Mouse (Mus musculus) MEL (cell line): ENCODE data around the gene Galnt10. TPM values are rescaled to one million over a fixed set of nuclear protein-coding genes. Genes with fewer than 3 reads are reported as not detected.

ENCODE experiments used
- DNase-seq: peaks from one replicate; pipeline ENCODE4 v3.0.0; 2011; ENCODE audit warnings: low read depth, low spot score
- H3K27ac ChIP-seq: 2 replicates; pipeline ENCODE4 v1.5.1; 2012; ENCODE audit warnings: low read depth, mild to moderate bottlenecking, control low read depth, low read length, moderate library complexity; ENCODE audit not compliant: control insufficient read depth
- H3K27me3 ChIP-seq, 2 experiments: fragments of 150-350 bp in 1 of 2; sonication (generic) in 1 of 2; 2 replicates each; pipeline ENCODE4 v1.6.1; 2012; ENCODE audit warnings: low read length in 2 of 2, mild to moderate bottlenecking in 2 of 2, improper control_type of control experiment in 1 of 2, moderate library complexity in 1 of 2; ENCODE audit not compliant: insufficient read depth in 2 of 2, control insufficient read depth in 1 of 2
- H3K36me3 ChIP-seq, 2 experiments: 2 replicates each; pipeline ENCODE4 v1.6.1; 2012 to 2014; ENCODE audit warnings: low read length in 2 of 2, improper control_type of control experiment in 1 of 2, inconsistent platforms in 1 of 2, mild to moderate bottlenecking in 1 of 2; ENCODE audit not compliant: insufficient read depth in 2 of 2, control insufficient read depth in 1 of 2
- H3K4me1 ChIP-seq, 2 experiments: fragments of 150-350 bp in 1 of 2; sonication (generic) in 1 of 2; 2 replicates each; pipeline ENCODE4 v1.6.1; 2012; ENCODE audit warnings: low read length in 2 of 2, improper control_type of control experiment in 1 of 2, mild to moderate bottlenecking in 1 of 2; ENCODE audit not compliant: insufficient read depth in 2 of 2, control insufficient read depth in 1 of 2
- H3K4me3 ChIP-seq, 2 experiments: fragments of 150-350 bp in 1 of 2; sonication (generic) in 1 of 2; 2 replicates each; pipeline ENCODE4 v1.5.1; 2012; ENCODE audit warnings: low read depth in 2 of 2, low read length in 2 of 2, mild to moderate bottlenecking in 2 of 2, moderate library complexity in 2 of 2, control low read depth in 1 of 2, improper control_type of control experiment in 1 of 2; ENCODE audit not compliant: control insufficient read depth in 1 of 2, insufficient read depth in 1 of 2
- H3K79me2 ChIP-seq: 2 replicates; pipeline ENCODE4 v1.6.1; 2012; ENCODE audit warnings: mild to moderate bottlenecking, low read length, moderate library complexity; ENCODE audit not compliant: control insufficient read depth, poor library complexity, insufficient read depth
- H3K9ac ChIP-seq: 2 replicates; pipeline ENCODE4 v1.6.1; 2012; ENCODE audit warnings: low read depth, mild to moderate bottlenecking, control low read depth, low read length, moderate library complexity; ENCODE audit not compliant: control insufficient read depth, poor library complexity, severe bottlenecking
- H3K9me3 ChIP-seq: fragments of 150-350 bp; sonication (generic); replicated peaks from 2 replicates; pipeline ENCODE4 v1.6.1; 2012; ENCODE audit warnings: mild to moderate bottlenecking, low read length, improper control_type of control experiment, moderate library complexity; ENCODE audit not compliant: insufficient read depth
- CHD1 ChIP-seq: IDR thresholded peaks from 2 replicates; pipeline ENCODE4 v1.6.1; 2012; ENCODE audit warnings: low read depth, mild to moderate bottlenecking, inconsistent platforms, low read length, improper control_type of control experiment
- CHD2 ChIP-seq: IDR thresholded peaks from 2 replicates; pipeline ENCODE4 v1.6.1; 2011; ENCODE audit warnings: low read length, improper control_type of control experiment
- E2F4 ChIP-seq: IDR thresholded peaks from 2 replicates; pipeline ENCODE4 v1.6.1; 2011; ENCODE audit warnings: low read depth, low read length, improper control_type of control experiment, borderline replicate concordance
- EP300 ChIP-seq, 2 experiments: IDR thresholded peaks; 2 replicates each; pipeline ENCODE4 v1.6.1; 2011; ENCODE audit warnings: improper control_type of control experiment in 2 of 2, low read length in 2 of 2, low read depth in 1 of 2, mild to moderate bottlenecking in 1 of 2
- GABPA ChIP-seq: IDR thresholded peaks from 2 replicates; pipeline ENCODE4 v1.6.1; 2012; ENCODE audit warnings: low read depth, mild to moderate bottlenecking, inconsistent platforms, low read length, improper control_type of control experiment, moderate library complexity
- HCFC1 ChIP-seq: IDR thresholded peaks from 2 replicates; pipeline ENCODE4 v1.6.1; 2012; ENCODE audit warnings: low read depth, mild to moderate bottlenecking, inconsistent platforms, low read length, improper control_type of control experiment, moderate library complexity
- MEF2A ChIP-seq: IDR thresholded peaks from 2 replicates; pipeline ENCODE4 v1.6.1; 2014; ENCODE audit warnings: low read depth, mild to moderate bottlenecking, inconsistent platforms, low read length, improper control_type of control experiment; ENCODE audit not compliant: poor library complexity, insufficient replicate concordance, severe bottlenecking; ENCODE audit errors: extremely low read depth
- MYB ChIP-seq: IDR thresholded peaks from 2 replicates; pipeline ENCODE4 v1.6.1; 2011; ENCODE audit warnings: mild to moderate bottlenecking, low read depth, low read length, improper control_type of control experiment
- MYC ChIP-seq: IDR thresholded peaks from 2 replicates; pipeline ENCODE4 v1.6.1; 2011; ENCODE audit warnings: low read depth, mild to moderate bottlenecking, low read length, improper control_type of control experiment, moderate library complexity
- POLR2AphosphoS5 ChIP-seq: IDR thresholded peaks from 2 replicates; pipeline ENCODE4 v1.6.1; 2012; ENCODE audit warnings: low read depth, borderline replicate concordance, mild to moderate bottlenecking, inconsistent platforms, low read length, moderate library complexity, mixed read lengths
- RAD21 ChIP-seq: IDR thresholded peaks from 2 replicates; pipeline ENCODE4 v1.6.1; 2011; ENCODE audit warnings: mild to moderate bottlenecking, low read depth, low read length, improper control_type of control experiment
- SMC3 ChIP-seq: IDR thresholded peaks from 2 replicates; pipeline ENCODE4 v1.6.1; 2011; ENCODE audit warnings: low read depth, low read length, improper control_type of control experiment
- TAL1 ChIP-seq: IDR thresholded peaks from 2 replicates; pipeline ENCODE4 v1.6.1; 2012; ENCODE audit warnings: mild to moderate bottlenecking, inconsistent platforms, low read length, moderate library complexity, mixed read lengths
- TCF12 ChIP-seq: IDR thresholded peaks from 2 replicates; pipeline ENCODE4 v1.6.1; 2014; ENCODE audit warnings: low read depth, mild to moderate bottlenecking, inconsistent platforms, low read length, improper control_type of control experiment, moderate library complexity
- UBTF ChIP-seq: IDR thresholded peaks from 2 replicates; pipeline ENCODE4 v1.6.1; 2012; ENCODE audit warnings: low read depth, mild to moderate bottlenecking, inconsistent platforms, low read length, improper control_type of control experiment, moderate library complexity, borderline replicate concordance; ENCODE audit not compliant: insufficient read depth
- USF2 ChIP-seq, 2 experiments: IDR thresholded peaks; 2 replicates each; pipeline ENCODE4 v1.6.1; 2011 to 2012; ENCODE audit warnings: improper control_type of control experiment in 2 of 2, low read length in 2 of 2, borderline replicate concordance in 1 of 2, inconsistent platforms in 1 of 2, low read depth in 1 of 2, mild to moderate bottlenecking in 1 of 2; ENCODE audit not compliant: insufficient read depth in 1 of 2
- ZKSCAN1 ChIP-seq: IDR thresholded peaks from 2 replicates; pipeline ENCODE4 v1.6.1; 2012; ENCODE audit warnings: low read depth, mild to moderate bottlenecking, inconsistent platforms, low read length, improper control_type of control experiment, moderate library complexity
- ZMIZ1 ChIP-seq: IDR thresholded peaks from 2 replicates; pipeline ENCODE4 v1.6.1; 2012; ENCODE audit warnings: low read depth, mild to moderate bottlenecking, inconsistent platforms, low read length, improper control_type of control experiment, moderate library complexity
- polyA plus RNA-seq, 2 experiments: library from polyadenylated mRNA; stranded (reverse) in 1 of 2; unstranded in 1 of 2; fragments of >175 nt in 1 of 2; fragments of >200 nt in 1 of 2; gene quantifications; 2 replicates each; pipeline versions ENCODE4 v1.2.1 to v1.2.4; 2012; ENCODE audit warnings: low replicate concordance in 2 of 2, low read depth in 1 of 2; ENCODE audit not compliant: insufficient read length in 2 of 2, insufficient read depth in 1 of 2, missing spikeins in 1 of 2
- total RNA-seq: library from RNA; depleted of rRNA; stranded (reverse); fragments of 300-350 nt; gene quantifications from 2 replicates; pipeline ENCODE4 v1.2.3, GENCODE M21; 2012

Galnt10 gene
- total and polyA plus RNA-seq, 3 experiments: 26.7 to 27.4 TPM; not detected in 1

DNA sequence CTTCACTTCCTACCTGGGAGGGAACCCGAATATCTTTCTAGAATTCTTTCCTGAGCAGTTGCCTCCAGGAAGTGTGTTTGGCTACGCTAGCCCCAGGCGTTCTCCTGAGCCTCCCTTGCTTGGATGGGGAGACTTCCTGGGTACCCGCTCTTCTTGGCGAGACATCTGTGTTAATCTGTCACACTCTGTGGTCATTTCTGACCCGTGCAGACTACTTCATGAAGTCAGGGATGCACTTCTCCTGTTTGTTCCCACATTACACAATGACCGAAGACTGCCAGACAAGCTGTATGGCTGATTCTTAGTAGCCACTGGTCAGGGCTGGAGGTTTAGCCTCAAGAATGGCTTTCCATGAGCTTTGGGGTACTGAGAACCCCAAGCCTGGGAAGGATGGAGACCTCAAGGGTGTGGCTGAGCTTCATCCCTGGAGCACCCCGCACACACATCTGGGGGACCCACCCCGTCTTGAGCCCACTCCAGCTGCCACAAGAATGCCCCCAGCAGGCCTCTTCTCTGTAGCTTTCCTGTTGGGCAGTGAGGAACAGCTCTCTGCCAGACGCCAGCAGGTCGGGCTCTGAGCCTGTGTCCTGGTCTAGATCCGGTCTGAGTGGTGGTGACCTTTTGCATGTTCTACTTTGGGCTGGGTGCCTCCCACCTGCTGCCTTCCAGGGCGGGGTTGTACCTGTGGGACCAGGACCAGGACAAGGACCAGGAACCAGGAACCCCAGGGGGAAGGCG is 7.8 kb downstream of the Galnt10 start:
- Histone ChIP-seq H3K4me1 (peaks cover 56 to 90% of the 10 kb centered on the region in 2 experiments), H3K4me3 (no peak overlapping the region), H3K79me2 (peaks cover 21% of the 10 kb centered on the region), H3K9ac (no peak overlapping the region), H3K27ac (no peak overlapping the region), H3K9me3 (no peaks in the 10 kb centered on the region), H3K36me3 (peaks cover 0 to 67% of the 10 kb centered on the region in 2 experiments; a peak in 2 of 4 replicates), H3K27me3 (no peaks in the 10 kb centered on the region)
- no peak for TF ChIP-seq POLR2AphosphoS5
- TF ChIP-seq MYC: no peak
- no peak for TF ChIP-seq ZMIZ1
- TF ChIP-seq USF2 (IDR thresholded peaks at IDR 0.05; ENCODE audit: borderline replicate concordance in 1 of 2, insufficient read depth in 1 of 2, low read depth in 1 of 2, low read length in 2 of 2): no peak
- TF ChIP-seq EP300 (IDR thresholded peaks at IDR 0.05; ENCODE audit: low read depth in 1 of 2, low read length in 2 of 2): no peak
- TF ChIP-seq CHD1: no peak
- TF ChIP-seq TAL1: no peak
- TF ChIP-seq CHD2: no peak
- TF ChIP-seq RAD21: no peak
- no peak for TF ChIP-seq TCF12
- TF ChIP-seq UBTF: no peak
- no peak for TF ChIP-seq GABPA
- no peak for TF ChIP-seq HCFC1
- TF ChIP-seq SMC3: no peak
- TF ChIP-seq MEF2A: no peak
- TF ChIP-seq MYB: no peak
- DNase-seq: no peak

DNA sequence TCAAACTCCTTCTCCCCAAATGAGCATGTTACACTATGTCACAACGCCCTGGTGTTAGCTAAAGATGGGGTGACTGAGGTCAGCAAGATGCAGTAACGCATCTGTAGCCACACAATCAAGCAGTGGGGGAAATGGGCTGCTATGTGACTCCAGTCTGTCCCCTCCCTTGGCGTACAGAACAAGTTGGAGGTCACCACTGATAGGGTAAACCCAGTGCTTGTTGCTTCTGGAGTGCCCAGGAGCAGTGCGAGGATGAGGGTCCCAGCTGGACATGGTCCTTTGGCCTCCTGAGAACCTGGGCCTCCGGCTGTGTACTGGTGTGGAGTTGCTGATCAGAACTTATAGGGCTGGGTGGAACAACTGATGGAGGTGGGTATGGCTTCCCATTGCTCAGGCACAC is 8.6 kb downstream of the Galnt10 start:
- Histone ChIP-seq H3K4me1 (peaks cover 57 to 89% of the 10 kb centered on the region in 2 experiments), H3K79me2 (peaks cover 28% of the 10 kb centered on the region), H3K4me3 (no peak overlapping the region), H3K9me3 (no peaks in the 10 kb centered on the region), H3K36me3 (peaks cover 0 to 68% of the 10 kb centered on the region in 2 experiments; a peak in 2 of 4 replicates), H3K9ac (peak overlapping the region; percentile 7; the same call in 1 of the 2 replicates), H3K27me3 (no peaks in the 10 kb centered on the region), H3K27ac (peak overlapping the region; percentile 86)
- TF ChIP-seq ZKSCAN1: no peak
- TF ChIP-seq E2F4: no peak
- no peak for TF ChIP-seq HCFC1
- no peak for DNase-seq
